Mouse (Mus musculus) small intestine, adult 2 months (tissue): ENCODE results near the gene Ago3.

ENCODE experiments used
- CTCF ChIP-seq: fragments of 200-500 bp; IDR thresholded peaks from 2 replicates; pipeline ENCODE4 v1.5.1; 2012; ENCODE audit warnings: low read depth, mild to moderate bottlenecking, control low read depth, inconsistent platforms, low read length, moderate library complexity, mixed read lengths; ENCODE audit not compliant: insufficient replicate concordance, insufficient read length; ENCODE audit errors: extremely low read depth
- POLR2A ChIP-seq: fragments of 200-500 bp; IDR thresholded peaks from 2 replicates; pipeline ENCODE4 v1.6.1; 2012; ENCODE audit warnings: low read depth, mild to moderate bottlenecking, control low read depth, inconsistent platforms, low read length, moderate library complexity

DNA sequence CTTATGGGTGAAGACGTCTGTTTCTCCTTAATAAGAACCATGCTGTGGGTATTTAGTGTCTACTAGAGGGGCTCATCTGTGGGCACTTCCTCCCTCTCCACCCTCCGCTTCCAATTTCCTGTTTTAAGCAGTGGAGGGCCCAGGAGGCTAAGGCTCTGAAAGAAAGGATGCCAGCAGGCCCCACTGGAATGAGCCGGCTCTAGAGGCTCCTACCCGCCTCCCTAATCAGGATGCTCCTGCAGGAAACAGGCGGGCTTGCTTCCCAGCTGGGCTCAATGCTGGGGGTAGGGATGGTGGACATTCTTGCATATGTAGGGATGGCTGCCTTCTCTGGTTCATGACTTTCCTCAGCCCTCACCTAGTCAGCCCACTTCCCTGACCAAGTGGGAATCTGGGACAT lies 116.2 kb downstream of the Ago3 start:
- TF ChIP-seq CTCF (no peak), POLR2A (no peak)
